Mouse (Mus musculus) gonadal fat pad, adult 2 months (tissue): ENCODE data around the gene Tmem94. TPM values are rescaled to one million over a fixed set of nuclear protein-coding genes. Genes with fewer than 3 reads are reported as not detected.
"Not testable (repeated sequence)": the region's sequence is repeated elsewhere in the genome, so short reads cannot be mapped to it uniquely, and the experiment has no call there.

Experiments used
- DNase-seq: peaks from one replicate; pipeline ENCODE4 v3.0.0-alpha.2; 2012; ENCODE audit warnings: low read depth
- polyA plus RNA-seq: library from polyadenylated mRNA; depleted of rRNA; stranded (reverse); fragments of >200 nt; gene quantifications from 2 replicates; pipeline ENCODE4 v1.2.3, GENCODE M21; 2012; rRNA removed

The Tmem94 gene
- polyA plus RNA-seq = 63.0 and 103 TPM in 2 replicates

GRCm38 (mm10) chr11:115765103-115765606, at the start of gene Tmem94:
TSS of gene Tmem94 (plus strand) at chr11:115765433.
- DNase-seq = peak; percentile 82

DNA sequence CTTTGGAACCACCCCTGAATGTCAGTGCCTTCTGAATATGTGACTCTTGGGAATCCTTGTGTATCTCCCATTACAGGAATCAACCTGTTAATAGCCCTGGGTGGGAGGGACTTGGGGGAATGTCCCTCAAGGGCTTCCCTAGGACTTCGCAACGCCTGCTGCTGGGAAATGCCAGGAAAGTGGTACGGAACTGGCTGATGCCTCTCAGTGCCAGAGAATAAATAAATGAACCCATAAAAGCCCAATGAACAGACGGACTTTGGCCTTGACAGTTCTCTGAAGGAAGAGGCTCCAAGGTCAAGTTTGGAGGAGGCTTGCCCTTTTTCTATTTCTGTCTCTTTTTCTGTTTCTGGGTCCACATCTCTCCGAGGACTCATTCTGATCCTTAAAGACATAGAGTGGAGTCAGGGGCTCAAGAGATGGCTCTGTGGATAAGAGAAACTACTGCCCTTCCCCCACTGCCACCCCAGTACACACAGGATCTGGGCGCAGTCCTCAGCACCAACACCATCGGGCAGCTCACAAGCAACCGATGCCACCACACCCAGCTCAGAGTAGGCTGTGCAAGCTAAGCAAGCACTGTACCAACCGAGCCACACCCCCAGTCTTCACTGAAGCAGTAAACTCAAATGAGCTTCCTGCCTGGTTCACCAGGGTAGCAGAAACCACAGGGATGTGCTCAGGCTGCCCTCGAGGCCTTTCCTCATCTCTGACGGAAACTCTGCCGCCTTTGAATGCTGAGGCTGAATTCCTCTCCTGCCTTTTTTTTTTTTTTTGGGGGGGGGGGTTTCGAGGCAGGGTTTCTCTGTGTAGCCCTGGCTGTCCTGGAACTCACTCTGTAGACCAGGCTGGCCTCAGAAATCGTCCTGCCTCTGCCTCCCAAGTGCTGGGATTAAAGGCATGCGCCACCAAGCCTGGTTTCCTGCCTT, 48.6 kb upstream of the Tmem94 start:
- DNase-seq = no peak

DNA sequence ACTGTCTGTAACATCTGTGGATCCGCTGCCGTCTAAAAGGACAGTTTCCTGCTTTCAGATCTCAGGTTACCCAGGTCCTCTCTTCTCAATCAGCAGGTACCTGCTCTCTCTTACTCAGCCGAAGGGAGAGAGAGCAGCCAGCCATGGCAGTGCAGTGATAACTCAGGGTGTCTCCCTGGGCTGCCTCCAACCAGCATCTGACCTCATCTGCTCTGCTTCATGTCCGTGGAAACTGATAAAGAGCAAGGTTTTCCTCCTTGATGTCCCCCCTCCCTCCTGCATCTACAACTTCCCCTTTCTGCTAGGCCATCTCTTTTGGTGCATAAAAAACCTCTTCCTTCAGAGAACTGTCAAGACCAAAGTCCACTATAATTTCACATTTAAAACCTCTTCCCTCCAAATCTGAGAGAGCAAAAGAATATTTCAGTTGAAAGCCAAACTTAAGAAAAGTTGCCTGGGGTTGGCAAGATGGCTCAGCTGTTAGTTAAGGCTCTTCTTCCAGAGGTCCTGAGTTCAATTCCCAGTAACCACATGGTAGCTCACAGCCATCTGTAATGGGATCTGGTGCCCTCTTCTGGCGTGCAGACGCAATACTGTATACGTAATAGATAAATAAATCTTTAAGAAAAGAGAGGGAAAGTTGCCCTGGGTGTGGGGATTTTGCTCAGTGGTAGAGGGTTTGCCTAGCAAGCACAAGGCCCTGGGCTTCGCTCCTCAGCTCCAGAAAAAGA, 47.4 kb upstream of the Tmem94 start:
- DNase-seq = no peak

- DNase-seq = no peak
These were observed 42.6 kb upstream of the Tmem94 start for GRCm38 (mm10) chr11:115722638-115723037.

DNA sequence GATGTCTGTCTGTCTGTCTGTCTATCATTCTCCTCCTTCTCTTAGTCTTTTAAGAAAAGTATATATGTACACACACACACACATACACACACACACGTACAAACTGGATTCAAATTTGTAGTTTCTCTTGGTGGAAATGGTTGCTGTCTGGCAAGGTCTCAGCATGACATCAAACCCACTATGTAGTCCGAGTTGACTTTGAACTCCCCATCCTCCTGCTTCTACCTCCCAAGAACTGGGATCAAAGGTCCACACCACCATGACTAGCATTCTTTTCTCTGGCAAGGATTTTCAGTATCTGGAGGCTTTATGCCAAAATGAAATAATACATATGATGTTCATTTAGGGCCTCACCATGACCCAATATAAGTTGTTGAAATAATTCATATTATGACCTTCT, 42.0 kb upstream of the Tmem94 start:
- DNase-seq = no peak

- DNase-seq = no peak
These were observed 31.1 kb upstream of the Tmem94 start for GRCm38 (mm10) chr11:115734041-115734686.

- DNase-seq = no peak
These were observed 27.5 kb upstream of the Tmem94 start for GRCm38 (mm10) chr11:115737608-115738208.

- DNase-seq = no peak
These were observed 26.9 kb upstream of the Tmem94 start for GRCm38 (mm10) chr11:115738275-115738885.

DNA sequence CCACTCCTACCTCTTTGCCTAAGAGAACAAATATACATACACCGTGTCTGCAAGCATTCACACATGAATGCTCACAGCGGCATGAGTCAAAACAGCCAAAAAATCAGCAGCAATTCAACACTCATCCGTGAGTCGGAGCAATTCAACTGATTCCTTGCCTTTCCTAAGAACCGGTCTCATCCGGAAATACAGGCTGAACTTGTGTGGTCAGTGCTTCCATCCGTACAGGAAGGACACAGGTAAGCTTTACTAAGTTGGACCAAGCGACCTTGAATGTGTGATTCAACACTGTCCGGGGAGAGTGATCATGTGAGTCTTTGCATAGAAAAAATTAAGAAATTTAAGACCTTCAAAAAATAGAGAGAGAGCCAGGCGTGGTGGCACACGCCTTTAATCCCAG, 24.2 kb upstream of the Tmem94 start:
- DNase-seq = peak; percentile 70

DNA sequence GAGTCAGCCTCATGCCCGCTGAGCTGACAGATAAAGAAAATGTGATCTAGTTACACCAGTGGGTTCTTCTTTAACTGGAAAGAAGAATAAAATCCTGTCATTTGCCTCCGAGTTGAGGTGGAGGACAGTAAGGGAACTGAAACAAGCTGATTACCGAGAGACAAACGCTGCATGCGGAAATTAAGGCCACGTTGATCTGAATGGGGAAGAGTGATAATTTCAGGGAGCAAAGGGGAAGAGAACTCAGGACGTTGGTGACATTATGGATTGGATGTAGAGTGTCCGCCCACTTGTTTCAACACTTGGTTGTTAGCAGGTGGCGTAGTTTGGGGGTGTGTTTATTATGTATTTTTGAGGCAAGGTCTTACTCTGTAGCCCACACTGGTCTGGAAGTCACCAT, 22.3 kb upstream of the Tmem94 start:
- DNase-seq = no peak

DNA sequence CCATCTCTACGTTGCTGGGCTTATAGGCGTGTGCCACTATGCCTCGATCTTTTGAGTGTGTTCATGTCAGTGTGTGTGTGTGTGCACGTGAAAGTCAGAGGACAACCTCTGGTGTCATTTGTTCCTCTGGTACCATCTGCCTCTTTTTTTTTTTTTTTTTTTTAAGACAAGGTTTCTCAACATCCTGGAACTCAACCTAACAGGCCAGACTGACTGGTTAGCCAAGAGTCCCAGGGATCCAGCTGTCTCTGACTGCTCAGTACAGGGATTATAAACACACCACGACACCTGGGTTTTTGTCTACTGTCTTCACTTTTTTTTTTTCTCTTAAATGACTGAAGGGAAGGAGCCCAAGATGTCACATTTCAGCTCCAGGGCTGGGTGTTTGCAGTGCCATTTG, 20.8 kb upstream of the Tmem94 start:
- no peak for DNase-seq

GRCm38 (mm10) chr11:115746109-115746508, 19.1 kb upstream of the Tmem94 start:
- DNase-seq = no peak

DNA sequence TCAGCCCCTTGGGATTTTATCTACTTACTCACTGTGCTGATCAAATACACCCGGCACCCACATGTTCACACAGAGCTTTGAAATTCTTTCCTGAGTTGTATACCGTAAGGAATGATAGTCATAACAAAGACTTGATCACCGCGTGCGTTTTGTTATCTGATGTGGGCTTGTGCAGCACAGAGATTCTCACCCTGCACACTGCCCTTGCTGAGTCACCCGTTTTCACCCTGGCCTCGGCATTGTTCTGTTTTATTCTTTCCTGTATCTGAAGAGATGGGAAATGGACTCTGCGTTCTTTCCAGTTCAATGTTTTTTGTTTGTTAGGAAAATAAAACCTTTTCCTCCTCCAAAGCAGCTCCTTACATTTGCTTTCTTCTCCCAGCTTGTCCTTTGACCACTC, 18.5 kb upstream of the Tmem94 start:
- no peak for DNase-seq

GRCm38 (mm10) chr11:115747351-115747750, 17.9 kb upstream of the Tmem94 start:
- DNase-seq = no peak

GRCm38 (mm10) chr11:115749834-115750233, 15.4 kb upstream of the Tmem94 start:
- DNase-seq = no peak

DNA sequence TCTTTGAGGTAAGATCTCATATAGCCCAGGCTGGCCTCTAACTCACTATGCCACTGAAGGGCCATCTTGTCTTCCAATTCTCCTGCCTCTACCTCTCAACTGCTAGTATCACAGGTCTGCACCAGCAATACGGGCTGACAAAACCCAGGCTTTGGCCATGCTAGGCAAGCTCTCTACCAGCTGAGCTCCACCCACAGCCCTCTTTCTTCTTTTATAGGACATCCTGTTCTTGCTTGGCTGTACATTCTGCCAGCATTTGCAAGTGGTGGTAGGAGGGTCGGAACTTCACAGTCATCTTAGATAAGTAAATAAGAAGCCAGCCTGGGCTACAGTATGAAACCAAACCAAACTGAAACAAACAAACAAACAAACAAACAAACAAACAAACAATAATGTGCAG, 13.5 kb upstream of the Tmem94 start:
- no peak for DNase-seq

DNA sequence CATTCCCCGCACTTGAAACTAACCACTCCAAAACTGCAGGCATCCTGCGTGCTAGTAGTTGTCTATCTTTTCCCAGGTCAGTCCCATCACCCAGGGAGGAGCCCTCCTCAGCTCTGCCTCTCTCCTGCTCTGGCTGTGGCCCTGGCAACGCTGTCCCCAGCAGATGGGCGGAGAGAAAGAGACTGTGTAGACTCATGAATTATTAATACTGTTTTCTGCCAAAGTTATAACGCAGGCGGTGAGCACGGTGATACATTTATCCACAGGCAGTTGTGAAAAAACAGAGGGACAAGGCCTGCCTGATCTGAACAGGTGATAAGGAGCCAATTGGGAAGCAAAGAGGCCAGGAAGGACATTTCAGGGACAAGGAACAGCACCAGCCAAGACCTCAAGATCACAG, 12.6 kb upstream of the Tmem94 start:
- DNase-seq = no peak

- DNase-seq = no peak
These were observed 11.7 kb upstream of the Tmem94 start for GRCm38 (mm10) chr11:115753485-115753884.

- DNase-seq = not testable (repeated sequence)
These were observed 3.1 kb upstream of the Tmem94 start for GRCm38 (mm10) chr11:115762176-115762575.

- DNase-seq = no peak
These were observed 535 bp upstream of the Tmem94 start for GRCm38 (mm10) chr11:115764698-115765097.

DNA sequence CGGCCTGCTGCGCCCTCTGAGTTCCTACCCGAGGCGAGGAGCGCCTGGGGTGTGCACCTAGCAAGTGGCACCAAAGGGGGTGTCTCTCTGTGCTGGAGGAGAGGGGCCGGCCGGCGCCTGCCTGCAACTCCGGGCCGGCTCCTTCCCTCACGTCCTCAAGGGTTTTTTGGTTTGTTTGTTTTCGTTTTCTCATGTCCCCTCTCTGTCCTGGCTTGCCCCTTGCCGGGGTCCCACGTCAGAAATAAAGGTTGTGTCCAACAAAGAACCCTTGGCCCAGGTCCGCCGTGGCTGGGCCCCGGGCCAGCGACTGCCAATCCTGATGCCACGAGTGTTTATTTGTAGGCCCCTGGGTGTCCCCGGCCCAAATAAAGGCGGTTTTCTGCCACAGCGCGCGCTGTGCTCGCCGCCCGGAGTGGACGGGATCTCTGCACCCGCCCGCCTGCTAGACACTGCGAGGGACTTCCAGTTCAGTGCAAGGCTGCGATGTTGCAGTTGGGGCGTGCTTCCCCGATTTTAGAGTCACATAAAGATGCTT, 441 bp downstream of the Tmem94 start:
- DNase-seq = no peak
